Mouse (Mus musculus) liver, embryonic 13.5 days (tissue): ENCODE results near the gene Agrn. TPM values are rescaled to one million over a fixed set of nuclear protein-coding genes. Genes with fewer than 3 reads are reported as not detected.
"Not testable (repeated sequence)": the region's sequence is repeated elsewhere in the genome, so short reads cannot be mapped to it uniquely, and the experiment has no call there.

Source experiments
- ATAC-seq: fragments of 200-750 bp; cut with Nextera tagmentation; 2 replicates; pipeline ENCODE4 v1.8.0; 2017; ENCODE audit warnings: low read depth, mild to moderate bottlenecking, moderate number of reproducible peaks, moderate library complexity
- DNase-seq: peaks from one replicate; pipeline ENCODE4 v3.0.0; 2022
- H3K27ac ChIP-seq: fragments of 300-500 bp; sonication (generic); 2 replicates; pipeline ENCODE4 v1.5.1; 2015; ENCODE audit warnings: moderate library complexity, mild to moderate bottlenecking, inconsistent platforms
- H3K27me3 ChIP-seq: fragments of 300-500 bp; sonication (generic); 2 replicates; pipeline ENCODE4 v1.6.1; 2015; ENCODE audit warnings: mild to moderate bottlenecking, inconsistent platforms
- H3K36me3 ChIP-seq: fragments of 300-500 bp; sonication (generic); 2 replicates; pipeline ENCODE4 v1.6.1; 2015; ENCODE audit warnings: mild to moderate bottlenecking, inconsistent platforms
- H3K4me1 ChIP-seq: fragments of 300-500 bp; sonication (generic); replicated peaks from 2 replicates; pipeline ENCODE4 v1.6.1; 2015; ENCODE audit warnings: inconsistent platforms
- H3K4me2 ChIP-seq: fragments of 300-500 bp; sonication (generic); 2 replicates; pipeline ENCODE4 v1.6.1; 2015; ENCODE audit warnings: inconsistent platforms, mild to moderate bottlenecking, moderate library complexity
- H3K4me3 ChIP-seq: fragments of 300-500 bp; sonication (generic); replicated peaks from 2 replicates; pipeline ENCODE4 v1.5.1; 2015; ENCODE audit warnings: mild to moderate bottlenecking, inconsistent platforms
- H3K9ac ChIP-seq: fragments of 300-500 bp; sonication (generic); 2 replicates; pipeline ENCODE4 v1.6.1; 2015; ENCODE audit warnings: mild to moderate bottlenecking, inconsistent platforms
- H3K9me3 ChIP-seq: fragments of 300-500 bp; sonication (generic); replicated peaks from 2 replicates; pipeline ENCODE4 v1.6.1; 2016; ENCODE audit warnings: inconsistent platforms
- WGBS: fragments of 180-500 bp; shearing (Covaris S2); methylation state at CpG from one replicate; pipeline ENCODE4 v1.1.7; 2015; ENCODE audit not compliant: insufficient replicate concordance; 5-methylcytosine and 5-hydroxymethylcytosine counted together
- polyA plus RNA-seq: library from polyadenylated mRNA; unstranded; fragments of >200 nt; fragmentation: Nextera tagmentation; extraction: Ambion mirVana; gene quantifications from 2 replicates; pipeline ENCODE4 v1.2.1, GENCODE M21; 2015

Agrn gene
- polyA plus RNA-seq, 1 experiment from 2014 or later = 8.5 TPM

DNA sequence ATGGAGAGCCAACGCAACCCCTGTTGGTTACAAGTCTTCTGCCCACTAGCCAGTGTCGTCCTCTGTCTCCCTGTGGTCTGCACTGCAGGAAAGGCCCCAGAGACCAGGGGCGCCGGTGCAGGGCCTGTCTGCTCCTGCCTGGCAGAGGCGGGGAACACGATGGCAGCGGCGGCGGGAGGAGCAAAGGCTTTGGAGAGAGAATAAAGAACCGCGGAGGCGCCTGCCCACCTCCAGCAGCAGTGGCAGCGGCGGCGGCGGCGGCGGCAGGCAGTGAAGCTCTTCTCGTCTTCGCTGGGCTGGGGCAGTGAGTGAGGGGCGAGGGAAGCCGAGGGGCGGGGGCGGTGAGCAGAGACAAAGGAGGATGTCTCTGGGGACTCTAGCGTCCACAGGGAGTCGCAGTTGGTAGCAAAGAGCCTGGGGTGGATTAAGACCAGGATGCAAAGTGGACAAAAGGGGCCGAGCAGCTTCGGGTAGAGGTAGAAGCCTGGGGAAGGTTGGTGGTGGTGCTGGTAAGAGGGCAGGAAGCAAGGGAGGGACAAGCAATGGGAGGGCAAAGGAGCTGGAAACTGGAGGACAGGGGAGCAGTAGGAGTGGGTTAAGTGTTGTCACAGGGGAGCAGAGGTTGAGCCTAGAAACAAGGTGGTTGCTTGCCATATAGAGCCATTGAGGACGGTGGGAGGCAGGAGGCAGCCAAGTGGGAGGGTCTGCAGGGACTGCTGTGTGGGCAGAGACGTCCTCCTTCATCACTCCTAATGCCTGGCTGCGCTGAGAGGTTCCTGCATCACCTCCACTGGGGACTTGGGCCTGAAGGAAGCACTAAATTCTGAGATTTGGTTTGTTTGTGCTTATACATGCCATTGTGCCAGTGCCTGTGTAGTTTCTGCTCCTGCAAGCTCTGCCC is 11.1 kb downstream of the Agrn start:
- WGBS = 10% methylated on average over 31 of the region's 31 CpGs
- Histone ChIP-seq H3K36me3 (peaks cover 5% of the 10 kb centered on the region), H3K9me3 (no peaks in the 10 kb centered on the region), H3K4me2 (peak overlapping the region; percentile 70), H3K4me1 (peaks cover 76% of the 10 kb centered on the region), H3K9ac (peak overlapping the region; percentile 64), H3K4me3 (peak overlapping the region; percentile 46), H3K27me3 (0 out of 2 replicates have a peak, but pooled peaks cover 2% of the 10 kb centered on the region), H3K27ac (peak overlapping the region; percentile 59)
- DNase-seq = no peak
- ATAC-seq = peak; percentile 35

DNA sequence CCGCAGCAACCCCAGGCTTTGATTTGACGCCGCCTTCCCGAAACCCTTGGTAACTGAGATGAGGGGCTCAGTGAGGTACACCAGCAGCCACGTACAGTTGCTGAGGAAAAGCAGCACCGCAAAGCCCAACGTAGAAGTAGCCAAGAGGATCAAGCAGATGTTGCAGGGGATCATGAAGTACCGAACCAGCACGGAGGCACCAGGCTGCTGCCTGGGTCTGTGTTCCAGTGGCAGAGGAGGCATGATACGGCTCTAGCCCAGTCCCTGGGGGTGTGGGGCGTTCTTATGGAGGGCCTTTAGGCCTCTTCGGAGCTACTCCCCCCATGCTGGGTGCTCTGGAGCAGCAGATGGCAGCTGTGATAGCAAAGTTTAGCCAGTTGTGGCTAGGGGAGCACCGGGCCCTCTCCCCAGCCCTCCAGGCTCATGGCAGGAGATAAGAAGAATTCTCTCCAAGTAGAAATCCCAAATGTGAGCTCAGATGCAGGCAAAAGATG is 11.8 kb downstream of the Agrn start:
- Histone ChIP-seq H3K36me3 (peaks cover 4% of the 10 kb centered on the region; the same call in 1 of the 2 replicates), H3K9ac (peak overlapping the region; percentile 64), H3K4me2 (peak overlapping the region; percentile 70), H3K27ac (peak overlapping the region; percentile 59), H3K4me3 (peak overlapping the region; percentile 46), H3K4me1 (peaks cover 73% of the 10 kb centered on the region), H3K27me3 (0 out of 2 replicates have a peak, but pooled peaks cover 2% of the 10 kb centered on the region), H3K9me3 (no peaks in the 10 kb centered on the region)
- DNase-seq = peak; percentile 64
- peak; percentile 85 for ATAC-seq
- 51% methylated on average over 13 of the region's 13 CpGs for WGBS

DNA sequence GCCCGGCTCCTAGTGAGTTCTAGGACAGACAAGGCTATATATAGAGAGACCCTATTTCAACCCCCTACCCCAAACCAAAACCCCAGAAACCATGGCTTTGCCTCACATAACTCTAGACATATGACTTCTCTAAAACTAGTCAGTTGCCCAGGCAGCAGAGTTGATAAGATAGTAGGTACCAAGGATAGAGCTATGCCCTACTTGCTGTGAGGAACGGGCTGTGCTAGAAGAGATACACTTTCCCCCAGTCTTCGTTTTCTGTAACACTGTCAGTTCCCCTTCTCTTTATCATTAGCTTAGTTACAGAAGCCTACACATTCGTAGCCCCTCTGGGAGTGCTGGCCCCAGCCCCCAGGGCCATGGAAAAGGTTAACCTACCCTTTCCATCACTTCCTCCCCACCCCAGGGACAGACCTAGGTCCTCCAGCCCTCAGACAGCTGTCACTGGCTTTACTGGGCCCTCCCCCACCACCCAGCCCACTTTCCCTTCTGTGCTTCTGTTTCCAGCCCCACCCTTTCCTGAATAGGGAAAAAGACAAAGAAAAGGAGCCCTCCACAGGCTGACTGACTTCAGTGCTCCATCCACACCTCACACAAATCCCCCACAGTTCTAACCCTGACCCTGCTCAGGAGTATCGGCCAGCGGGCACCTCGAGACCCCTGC is 12.9 kb downstream of the Agrn start:
- WGBS = 47% methylated on average over 7 of the region's 7 CpGs
- H3K9ac ChIP-seq = no peak overlapping the region
- 0 out of 2 replicates have a peak, but pooled peaks cover 2% of the 10 kb centered on the region for H3K27me3 ChIP-seq
- peaks cover 63% of the 10 kb centered on the region for H3K4me1 ChIP-seq
- H3K9me3 ChIP-seq = no peaks in the 10 kb centered on the region
- no peak overlapping the region for H3K4me3 ChIP-seq
- peak overlapping the region; percentile 31; the same call in 1 of the 2 replicates for H3K27ac ChIP-seq
- H3K4me2 ChIP-seq = peak overlapping the region; percentile 70
- H3K36me3 ChIP-seq = 0 out of 2 replicates have a peak, but pooled peaks cover under 1% of the 10 kb centered on the region
- no peak for ATAC-seq
- DNase-seq = no peak

DNA sequence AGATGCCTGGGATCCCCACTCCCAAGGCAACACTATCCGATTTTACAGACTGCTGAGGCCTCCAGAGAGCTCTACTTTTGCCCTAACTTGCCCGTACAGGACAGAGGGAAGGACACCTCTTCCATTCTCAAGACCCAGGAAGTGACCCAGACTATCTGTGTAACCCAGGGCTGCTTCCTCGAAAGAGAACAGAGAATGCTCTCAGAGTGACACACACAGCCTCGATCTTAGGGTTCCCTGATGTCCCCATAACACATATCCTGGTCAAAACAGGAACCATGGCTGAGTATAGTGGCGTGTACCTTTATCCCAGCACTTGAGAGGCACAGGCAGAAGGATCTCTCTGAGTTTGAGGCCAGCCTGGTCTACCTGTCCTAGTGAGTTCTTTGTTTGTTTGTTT is 13.5 kb downstream of the Agrn start:
- peaks cover 56% of the 10 kb centered on the region for H3K4me1 ChIP-seq
- peaks cover 7% of the 10 kb centered on the region; the same call in 1 of the 2 replicates for H3K36me3 ChIP-seq
- 0 out of 2 replicates have a peak, but pooled peaks cover 2% of the 10 kb centered on the region for H3K27me3 ChIP-seq
- no peak for DNase-seq
- no peaks in the 10 kb centered on the region for H3K9me3 ChIP-seq
- H3K4me2 ChIP-seq = no peak overlapping the region
- no peak overlapping the region for H3K4me3 ChIP-seq
- no peak overlapping the region for H3K27ac ChIP-seq
- WGBS = 45% methylated on average over 5 of the region's 5 CpGs
- ATAC-seq = no peak
- no peak overlapping the region for H3K9ac ChIP-seq

DNA sequence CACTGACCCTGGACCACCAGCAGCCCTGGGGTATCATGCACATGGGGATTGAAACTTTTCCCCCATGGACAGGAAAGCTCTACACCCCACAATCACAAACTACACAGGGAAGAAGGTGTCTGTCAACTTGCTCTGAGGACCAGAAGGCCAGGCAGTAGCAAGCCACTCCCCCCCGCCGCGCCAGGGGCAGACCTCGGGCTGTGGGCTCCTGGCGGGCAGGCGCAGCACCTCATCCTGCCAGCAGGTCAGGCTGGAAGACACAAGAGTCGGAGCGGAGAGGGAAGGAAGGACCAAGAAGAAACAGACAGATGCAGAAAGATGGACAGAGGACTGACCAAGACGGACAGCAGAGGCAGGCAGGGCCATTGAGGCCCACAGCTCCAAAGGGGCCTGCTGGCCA is 19.7 kb downstream of the Agrn start:
- WGBS = 94% methylated on average over 9 of the region's 9 CpGs
- H3K9ac ChIP-seq = no peak overlapping the region
- no peak for ATAC-seq
- no peak overlapping the region for H3K4me2 ChIP-seq
- H3K4me3 ChIP-seq = no peak overlapping the region
- H3K4me1 ChIP-seq = no peaks in the 10 kb centered on the region
- no peaks in the 10 kb centered on the region for H3K27me3 ChIP-seq
- H3K27ac ChIP-seq = no peak overlapping the region
- no peak for DNase-seq
- no peaks in the 10 kb centered on the region for H3K9me3 ChIP-seq
- H3K36me3 ChIP-seq = peaks cover 57% of the 10 kb centered on the region

DNA sequence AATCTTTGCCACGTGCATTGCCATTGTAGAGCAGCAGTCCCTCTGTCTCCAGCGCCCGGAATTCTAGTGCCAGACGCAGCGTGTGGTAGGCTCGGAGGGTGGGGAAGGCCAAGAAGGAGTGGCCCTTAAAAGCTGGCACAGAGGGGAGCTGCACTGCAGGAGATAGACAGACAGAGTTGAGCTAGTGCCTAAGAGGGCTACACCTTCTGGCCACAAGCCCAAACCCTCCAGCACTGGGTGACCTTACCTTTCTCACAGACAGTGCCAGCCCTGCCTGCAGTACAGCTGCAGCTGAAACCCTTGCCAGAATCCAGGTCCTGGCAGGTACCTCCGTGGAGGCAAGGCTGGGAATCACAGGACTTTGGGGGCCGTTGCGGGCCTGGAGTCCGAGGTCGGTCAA is 25.5 kb downstream of the Agrn start:
- 84% methylated on average over 11 of the region's 11 CpGs for WGBS
- H3K9me3 ChIP-seq = no peaks in the 10 kb centered on the region
- DNase-seq (no peak), ATAC-seq (no peak)
- H3K9ac ChIP-seq = no peak overlapping the region
- no peak overlapping the region for H3K4me2 ChIP-seq
- H3K4me3 ChIP-seq = no peak overlapping the region
- H3K4me1 ChIP-seq = no peaks in the 10 kb centered on the region
- no peak overlapping the region for H3K27ac ChIP-seq
- peaks cover 86% of the 10 kb centered on the region for H3K36me3 ChIP-seq
- H3K27me3 ChIP-seq = no peaks in the 10 kb centered on the region

DNA sequence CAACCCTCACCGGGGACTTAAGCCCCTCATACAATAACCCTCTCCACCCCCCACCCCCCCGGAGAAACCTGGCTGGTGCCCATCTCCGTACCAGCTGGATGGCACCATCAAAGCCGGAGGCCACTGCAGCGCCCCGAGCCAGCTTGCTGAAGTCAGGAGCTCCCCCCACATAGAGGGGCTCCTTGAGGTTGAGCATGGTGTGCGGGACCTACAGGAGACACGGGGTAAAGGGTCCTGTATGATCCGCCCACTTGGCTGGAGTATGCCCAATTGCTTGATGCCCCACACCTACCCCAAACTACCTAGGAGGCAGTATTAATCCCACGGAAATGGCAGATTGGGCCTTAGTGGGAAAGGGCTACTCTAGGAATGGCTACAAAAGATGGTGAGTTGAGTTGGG is 28.2 kb downstream of the Agrn start:
- Histone ChIP-seq H3K36me3 (peaks cover 79% of the 10 kb centered on the region), H3K4me3 (no peak overlapping the region), H3K9ac (no peak overlapping the region), H3K9me3 (no peaks in the 10 kb centered on the region), H3K4me1 (no peaks in the 10 kb centered on the region), H3K27ac (no peak overlapping the region), H3K27me3 (no peaks in the 10 kb centered on the region), H3K4me2 (no peak overlapping the region)
- ATAC-seq (no peak), DNase-seq (no peak)
- 74% methylated on average over 10 of the region's 10 CpGs for WGBS

DNA sequence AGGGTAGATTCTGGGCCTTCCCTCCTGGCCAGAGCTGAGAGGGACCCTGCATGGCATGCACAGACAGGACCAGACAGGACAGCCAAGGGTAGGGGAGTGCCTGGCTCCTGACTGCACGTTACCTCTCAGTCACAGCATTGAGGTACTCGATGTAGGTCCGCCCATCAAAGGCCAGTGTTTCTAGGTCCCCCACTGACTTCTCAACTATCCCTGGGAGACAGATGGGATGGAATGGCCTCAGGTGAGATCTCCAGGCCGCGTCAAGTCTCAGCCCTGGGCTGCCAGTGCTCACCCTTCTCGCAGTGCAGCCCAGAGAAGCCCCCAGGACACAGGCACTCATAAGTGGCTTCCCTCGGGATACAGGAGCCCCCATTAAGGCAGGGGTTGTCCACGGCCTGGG is 28.7 kb downstream of the Agrn start:
- Histone ChIP-seq H3K27ac (no peak overlapping the region), H3K36me3 (peaks cover 74% of the 10 kb centered on the region), H3K9me3 (no peaks in the 10 kb centered on the region), H3K27me3 (no peaks in the 10 kb centered on the region), H3K9ac (no peak overlapping the region), H3K4me1 (no peaks in the 10 kb centered on the region), H3K4me3 (no peak overlapping the region), H3K4me2 (no peak overlapping the region)
- DNase-seq (no peak), ATAC-seq (no peak)
- 82% methylated on average over 8 of the region's 8 CpGs for WGBS

DNA sequence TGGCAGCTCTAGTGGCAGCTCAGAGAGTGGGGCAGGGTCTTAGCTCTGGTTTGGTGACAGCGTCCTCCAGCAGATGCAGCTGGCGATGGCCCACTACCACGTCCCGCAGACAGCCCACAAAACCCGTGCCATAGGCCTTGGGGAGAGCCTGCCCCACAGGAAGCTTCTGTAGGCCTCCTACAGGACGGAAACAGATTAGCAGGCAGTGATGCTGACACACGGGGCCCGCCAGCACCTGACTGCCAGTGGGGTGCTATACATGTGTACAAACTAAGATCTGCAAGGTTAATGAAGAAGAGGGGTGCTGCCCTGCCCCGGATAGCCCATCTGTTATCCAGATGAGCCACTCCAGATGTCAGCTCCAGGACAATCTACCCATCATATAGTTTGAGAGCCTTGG is 30.8 kb downstream of the Agrn start:
- no peak for DNase-seq
- H3K36me3 ChIP-seq = peaks cover 68% of the 10 kb centered on the region
- whole genome bisulfite sequencing = 68% methylated on average over 9 of the region's 9 CpGs

DNA sequence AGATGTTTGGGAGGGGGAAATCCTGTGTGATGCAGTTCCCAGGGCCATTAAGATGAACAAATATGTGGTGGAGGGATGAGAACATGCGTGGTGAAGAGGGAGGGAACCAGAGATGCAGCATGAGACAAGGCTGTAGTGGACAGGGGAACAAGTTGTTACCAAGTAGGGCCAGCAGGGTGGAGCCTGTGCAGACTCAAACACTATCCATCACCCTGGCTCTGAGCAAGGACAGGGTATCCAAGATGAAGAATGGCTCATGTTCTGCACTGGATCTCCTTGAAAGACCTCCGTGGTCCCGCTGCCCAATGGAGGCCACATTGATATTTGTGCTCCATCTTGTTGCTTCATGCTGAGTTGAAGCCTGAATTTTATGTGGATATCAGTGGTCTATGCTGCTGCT is 42.5 kb downstream of the Agrn start:
- Histone ChIP-seq H3K9ac (no peak overlapping the region), H3K4me3 (no peak overlapping the region), H3K9me3 (peaks cover 12% of the 10 kb centered on the region; the same call in 1 of the 2 replicates), H3K4me2 (no peak overlapping the region), H3K27me3 (no peaks in the 10 kb centered on the region), H3K27ac (no peak overlapping the region), H3K36me3 (no peaks in the 10 kb centered on the region), H3K4me1 (no peaks in the 10 kb centered on the region)
- 85% methylated on average over 3 of the region's 3 CpGs for WGBS
- no peak for DNase-seq
- ATAC-seq = no peak

More for the DNA sequence above, 30.8 kb downstream of the Agrn start:
- ATAC-seq = peak; percentile 18; the same call in 1 of the 2 replicates
- Histone ChIP-seq H3K9ac (no peak overlapping the region), H3K27me3 (no peaks in the 10 kb centered on the region), H3K4me3 (no peak overlapping the region), H3K4me1 (no peaks in the 10 kb centered on the region), H3K4me2 (no peak overlapping the region), H3K9me3 (peaks cover 3% of the 10 kb centered on the region), H3K27ac (no peak overlapping the region)

DNA sequence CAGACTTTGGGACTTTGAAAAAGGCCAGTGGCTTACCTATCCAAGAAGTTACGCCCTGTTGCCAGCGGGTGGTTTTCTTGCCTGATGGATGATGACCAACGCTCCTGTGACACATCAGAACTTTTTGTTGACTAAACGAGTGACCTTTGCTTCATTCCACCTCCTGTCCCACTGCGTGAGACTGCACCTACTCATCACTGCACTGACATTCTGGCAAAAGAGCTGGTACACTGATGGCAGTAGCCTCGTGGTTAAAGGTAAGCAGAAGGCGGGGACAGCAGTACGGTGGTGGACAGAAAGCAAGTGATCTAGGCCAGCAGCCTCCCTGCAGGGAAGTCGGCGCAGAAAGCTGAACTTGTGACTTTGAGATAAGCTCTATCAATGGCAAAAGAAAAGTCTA is 46.4 kb downstream of the Agrn start:
- not testable (repeated sequence) for H3K4me3 ChIP-seq, H3K9ac ChIP-seq, H3K27ac ChIP-seq, H3K36me3 ChIP-seq, H3K4me2 ChIP-seq, ATAC-seq, DNase-seq, H3K9me3 ChIP-seq, H3K27me3 ChIP-seq, H3K4me1 ChIP-seq
- 64% methylated on average over 10 of the region's 10 CpGs for WGBS
